Mouse (Mus musculus) liver, postnatal 0 days (tissue): ENCODE measurements at regions not wholly inside any gene's neighbourhood (a gene's known extent, or its start where the extent isn't known, plus 50 kb on each side); places are given as distances from the start of the nearest gene placed in this dataset.

Source experiments
- CTCF ChIP-seq: sonication (generic); IDR thresholded peaks from 2 replicates; pipeline ENCODE4 v1.5.1; 2016; ENCODE audit warnings: antibody characterized with exemption, low read depth
- EP300 ChIP-seq: IDR thresholded peaks from 2 replicates; pipeline ENCODE4 v1.6.1; 2016; ENCODE audit warnings: antibody characterized with exemption, low read depth, mild to moderate bottlenecking

DNA sequence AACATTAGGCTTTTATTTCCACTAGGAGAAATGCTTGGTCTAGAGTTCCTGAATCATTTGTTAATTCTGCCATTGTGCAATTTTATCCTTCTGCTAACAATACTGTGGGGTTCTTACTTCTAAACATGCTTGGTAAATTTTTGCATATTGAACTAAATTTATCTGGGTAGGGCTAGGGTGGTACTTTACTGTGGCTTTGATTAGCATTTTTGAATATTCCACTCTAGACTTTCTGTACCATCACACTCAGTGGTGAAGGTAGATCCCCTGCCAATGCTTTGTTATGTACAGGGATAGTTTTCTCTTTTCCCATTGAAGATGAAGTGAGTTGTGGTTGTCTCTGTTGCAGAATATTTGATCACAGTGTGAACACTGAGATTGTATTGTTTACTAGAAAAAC, 497.1 kb downstream of the Fgf9 start:
- TF ChIP-seq CTCF, result no peak
- no peak for TF ChIP-seq EP300
